Comparison of ENCODE assay signal across 22 mouse cellular contexts in the genomic region with DNA sequence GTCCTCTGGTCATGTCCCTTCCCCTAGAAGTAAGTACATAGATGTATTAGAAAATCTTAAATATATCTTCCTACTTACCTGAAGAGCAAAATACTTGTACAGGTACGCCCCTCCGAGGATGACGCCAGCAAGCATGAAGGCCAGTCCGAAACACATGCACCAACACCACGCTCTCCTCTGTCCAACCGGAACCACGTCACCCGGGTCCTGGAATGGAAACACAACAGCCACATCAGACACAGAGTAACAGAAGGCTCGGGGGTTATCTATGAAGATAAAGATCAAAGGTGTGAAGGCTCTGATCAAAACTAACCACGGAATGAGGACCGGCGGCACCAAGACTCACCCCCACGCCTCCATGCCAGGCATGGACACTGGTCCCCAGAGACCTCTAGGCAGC. TPM values are rescaled to one million over a fixed set of nuclear protein-coding genes. Genes with fewer than 3 reads are reported as not detected.
A peak's percentile ranks its signal among the peaks of the same experiment; 100 is the strongest.
DNase-seq lines count a peak whose midpoint lies in the region; ATAC-seq and TF ChIP-seq lines count a peak whose summit lies in the region.
"Had no signal": no experiment of that assay in that cellular context is flagged by ENCODE, and none has a peak within 500 bp of the region (broad histone marks: within the 10 kb centered on the region; RNA-seq: fewer than 3 reads in every experiment).

No protein-coding gene starts in this region.

- H3K4me2 ChIP-seq in heart, embryonic 11.5 days = no peak overlapping the region
- H3K4me2 ChIP-seq in hindbrain, postnatal 0 days (ENCODE audit: low read depth, low read length) = no peak overlapping the region
- H3K4me2 ChIP-seq in hindbrain, embryonic 12.5 days (replicated peaks) = no peak overlapping the region
- H3K4me2 ChIP-seq: embryonic facial prominence, embryonic 12.5 days; forebrain, embryonic 13.5 days had no signal

- peaks cover 22% of the 10 kb centered on the region for H3K36me3 ChIP-seq in heart, embryonic 11.5 days (ENCODE audit: control insufficient read depth, insufficient read depth, low read length)
- peaks cover 47% of the 10 kb centered on the region for H3K36me3 ChIP-seq in hindbrain, postnatal 0 days (ENCODE audit: insufficient read depth, low read length)
- peaks cover 63% of the 10 kb centered on the region for H3K36me3 ChIP-seq in hindbrain, embryonic 12.5 days

- H3K4me1 ChIP-seq in heart, embryonic 11.5 days (ENCODE audit: control insufficient read depth, insufficient read depth, low read length) = no peaks in the 10 kb centered on the region
- peaks cover 50% of the 10 kb centered on the region for H3K4me1 ChIP-seq in olfactory bulb, adult 2 months (ENCODE audit: control insufficient read depth, insufficient read depth, low read length)
- H3K4me1 ChIP-seq in hindbrain, postnatal 0 days (ENCODE audit: insufficient read depth, low read length) = 0 out of 2 replicates have a peak, but pooled peaks cover 4% of the 10 kb centered on the region
- H3K4me1 ChIP-seq in hindbrain, embryonic 12.5 days = no peaks in the 10 kb centered on the region
- H3K4me1 ChIP-seq: forebrain, embryonic 13.5 days had no signal

- 89% methylated on average over 13 of the region's 13 CpGs for WGBS in heart, embryonic 11.5 days (ENCODE audit: insufficient replicate concordance)
- 95% methylated on average over 13 of the region's 13 CpGs for whole genome bisulfite sequencing in olfactory bulb, adult 2 months
- WGBS in hindbrain, postnatal 0 days = 93% methylated on average over 13 of the region's 13 CpGs
- WGBS in hindbrain, embryonic 12.5 days = 94% methylated on average over 13 of the region's 13 CpGs

- no peak for ATAC-seq in heart, embryonic 11.5 days (replicated peaks; ENCODE audit: insufficient number of reproducible peaks, low FRiP score, low TSS enrichment)
- ATAC-seq in hindbrain, postnatal 0 days = no peak
- no peak for ATAC-seq in hindbrain, embryonic 12.5 days (ENCODE audit: low FRiP score)
- ATAC-seq: activated CD4-positive, CD25-positive, alpha-beta regulatory T cell, adult 4 months; CD4-positive, CD25-positive, alpha-beta regulatory T cell, adult 4 months; forebrain, embryonic 13.5 days had no signal

- no peaks in the 10 kb centered on the region for H3K27me3 ChIP-seq in heart, embryonic 11.5 days (ENCODE audit: control insufficient read depth, insufficient read depth, low read length)
- H3K27me3 ChIP-seq in hindbrain, postnatal 0 days (ENCODE audit: insufficient read depth, low read length) = no peaks in the 10 kb centered on the region
- no peaks in the 10 kb centered on the region for H3K27me3 ChIP-seq in hindbrain, embryonic 12.5 days
- H3K27me3 ChIP-seq: CH12.LX; embryonic facial prominence, embryonic 12.5 days; forebrain, embryonic 13.5 days; Patski had no signal

- H3K9ac ChIP-seq in heart, embryonic 11.5 days (ENCODE audit: low read depth, low read length) = no peak overlapping the region
- no peak overlapping the region for H3K9ac ChIP-seq in hindbrain, postnatal 0 days (replicated peaks; ENCODE audit: low read length)
- no peak overlapping the region for H3K9ac ChIP-seq in hindbrain, embryonic 12.5 days
- H3K9ac ChIP-seq: embryonic facial prominence, embryonic 12.5 days; forebrain, embryonic 13.5 days had no signal

- H3K27ac ChIP-seq in heart, embryonic 11.5 days (ENCODE audit: low read depth, low read length) = no peak overlapping the region
- peak overlapping the region; percentile 39; the same call in 1 of the 2 replicates for H3K27ac ChIP-seq in layer of hippocampus, adult 2 months
- peak overlapping the region; percentile 67; the same call in 1 of the 2 replicates for H3K27ac ChIP-seq in olfactory bulb, adult 2 months (ENCODE audit: insufficient read depth, low read depth, low read length)
- no peak overlapping the region for H3K27ac ChIP-seq in hindbrain, postnatal 0 days
- H3K27ac ChIP-seq in hindbrain, embryonic 12.5 days = no peak overlapping the region
- H3K27ac ChIP-seq: embryonic facial prominence, embryonic 10.5 days; embryonic facial prominence, embryonic 12.5 days; forebrain, embryonic 13.5 days had no signal

- DNase-seq in heart, adult 11 months = peak; percentile 65
- DNase-seq in layer of hippocampus, adult 2 months (ENCODE audit: low spot score in 2 of 2) = no peak
- no peak for DNase-seq in layer of hippocampus, postnatal 10 days (ENCODE audit: low spot score in 2 of 2)
- DNase-seq in hindbrain, postnatal 0 days (ENCODE audit: low spot score) = no peak
- DNase-seq: adrenal gland, adult 8-10 months; adrenal gland, postnatal 14 days; adrenal gland, postnatal 36 days; B cell, adult 2 months; cerebellum, adult 2 months; cerebellum, adult 9-10 months; cerebellum, postnatal 10 days had no signal

- no peak for TF ChIP-seq POLR2A in olfactory bulb, adult 2 months (IDR thresholded peaks at IDR 0.05; ENCODE audit: insufficient read depth, low read depth, low read length)

- H3K9me3 ChIP-seq in heart, embryonic 11.5 days (replicated peaks; ENCODE audit: control insufficient read depth, low read length) = no peaks in the 10 kb centered on the region
- H3K9me3 ChIP-seq in hindbrain, postnatal 0 days (ENCODE audit: low read length) = no peaks in the 10 kb centered on the region
- H3K9me3 ChIP-seq in hindbrain, embryonic 12.5 days (replicated peaks) = no peaks in the 10 kb centered on the region
- H3K9me3 ChIP-seq: embryonic facial prominence, embryonic 10.5 days; embryonic facial prominence, embryonic 12.5 days; forebrain, embryonic 13.5 days; G1E had no signal

- H3K4me3 ChIP-seq in heart, embryonic 11.5 days (ENCODE audit: low read depth, low read length) = no peak overlapping the region
- H3K4me3 ChIP-seq in layer of hippocampus, adult 2 months = no peak overlapping the region
- H3K4me3 ChIP-seq in olfactory bulb, adult 2 months (ENCODE audit: insufficient read depth, low read depth, low read length) = no peak overlapping the region
- no peak overlapping the region for H3K4me3 ChIP-seq in hindbrain, postnatal 0 days (ENCODE audit: low read length)
- no peak overlapping the region for H3K4me3 ChIP-seq in hindbrain, embryonic 12.5 days
- H3K4me3 ChIP-seq: embryonic facial prominence, embryonic 10.5 days; embryonic facial prominence, embryonic 12.5 days; forebrain, embryonic 13.5 days had no signal

- no peak for TF ChIP-seq CTCF in layer of hippocampus, adult 2 months (conservative IDR thresholded peaks at IDR 0.05)
- no peak for TF ChIP-seq CTCF in olfactory bulb, adult 2 months (IDR thresholded peaks at IDR 0.05; ENCODE audit: insufficient read depth, low read depth, low read length)
- no peak for TF ChIP-seq CTCF in hindbrain, postnatal 0 days (IDR thresholded peaks at IDR 0.05; ENCODE audit: low read depth)

RNA-seq across cellular contexts. Expression of gene Itm2b, which starts 16.9 kb away (rescaled TPM):
- 513 and 567 TPM in 2 replicates for polyA plus RNA-seq in heart, embryonic 11.5 days (2014; fragmentation: Nextera tagmentation; extraction: Ambion mirVana)
- 1,000 to 10,000 TPM in 1 of 2 experiments, 100 to 1,000 TPM in 1; 989 to 1,035 TPM for total RNA-seq in layer of hippocampus, adult 2 months (2021)
- 100 to 1,000 TPM; 792 to 848 TPM for total RNA-seq in layer of hippocampus, postnatal 10 days (2021)
- polyA plus RNA-seq in olfactory bulb, adult 2 months (2012; ENCODE audit: insufficient read depth, insufficient read length, low replicate concordance, missing spikeins) = 469 and 510 TPM in 2 replicates
- total RNA-seq in hindbrain, postnatal 0 days (2014; rRNA removed) = 446 TPM in 2 replicates
- 1,059 and 1,161 TPM in 2 replicates for polyA plus RNA-seq in hindbrain, postnatal 0 days (2015; fragmentation: Nextera tagmentation; extraction: Ambion mirVana)
- 462 and 486 TPM in 2 replicates for polyA plus RNA-seq in hindbrain, embryonic 12.5 days (2016; fragmentation: Nextera tagmentation; extraction: Ambion mirVana)

RNA-seq across cellular contexts. Expression of gene Rb1, which starts 42.6 kb away (rescaled TPM):
- 15.6 and 18.1 TPM in 2 replicates for polyA plus RNA-seq in heart, embryonic 11.5 days (2014; fragmentation: Nextera tagmentation; extraction: Ambion mirVana)
- total RNA-seq in layer of hippocampus, adult 2 months (2021) = 10 to 100 TPM; 32.0 to 40.5 TPM
- total RNA-seq in layer of hippocampus, postnatal 10 days (2021) = 10 to 100 TPM; 42.4 to 49.7 TPM
- 65.2 TPM in 1 of 2 replicates, not detected in the other for polyA plus RNA-seq in olfactory bulb, adult 2 months (2012; ENCODE audit: insufficient read depth, insufficient read length, low replicate concordance, missing spikeins)
- 23.9 and 31.8 TPM in 2 replicates for total RNA-seq in hindbrain, postnatal 0 days (2014; rRNA removed)
- 18.1 and 19.6 TPM in 2 replicates for polyA plus RNA-seq in hindbrain, postnatal 0 days (2015; fragmentation: Nextera tagmentation; extraction: Ambion mirVana)
- 34.2 and 36.4 TPM in 2 replicates for polyA plus RNA-seq in hindbrain, embryonic 12.5 days (2016; fragmentation: Nextera tagmentation; extraction: Ambion mirVana)

Comparison
In these comparisons a context has a peak if more than half of its experiments do, and no peak if none do; other contexts are left out.
1. H3K27ac ChIP-seq: peak in layer of hippocampus, adult 2 months (single experiment) and olfactory bulb, adult 2 months (single experiment); none in heart, embryonic 11.5 days (single experiment), hindbrain, postnatal 0 days (single experiment) and hindbrain, embryonic 12.5 days (single experiment).